Mouse (Mus musculus): ENCODE results near the gene Bcas3.
"Not testable (repeated sequence)": the region's sequence is repeated elsewhere in the genome, so short reads cannot be mapped to it uniquely, and the experiment has no call there.

Gene Bcas3

DNA sequence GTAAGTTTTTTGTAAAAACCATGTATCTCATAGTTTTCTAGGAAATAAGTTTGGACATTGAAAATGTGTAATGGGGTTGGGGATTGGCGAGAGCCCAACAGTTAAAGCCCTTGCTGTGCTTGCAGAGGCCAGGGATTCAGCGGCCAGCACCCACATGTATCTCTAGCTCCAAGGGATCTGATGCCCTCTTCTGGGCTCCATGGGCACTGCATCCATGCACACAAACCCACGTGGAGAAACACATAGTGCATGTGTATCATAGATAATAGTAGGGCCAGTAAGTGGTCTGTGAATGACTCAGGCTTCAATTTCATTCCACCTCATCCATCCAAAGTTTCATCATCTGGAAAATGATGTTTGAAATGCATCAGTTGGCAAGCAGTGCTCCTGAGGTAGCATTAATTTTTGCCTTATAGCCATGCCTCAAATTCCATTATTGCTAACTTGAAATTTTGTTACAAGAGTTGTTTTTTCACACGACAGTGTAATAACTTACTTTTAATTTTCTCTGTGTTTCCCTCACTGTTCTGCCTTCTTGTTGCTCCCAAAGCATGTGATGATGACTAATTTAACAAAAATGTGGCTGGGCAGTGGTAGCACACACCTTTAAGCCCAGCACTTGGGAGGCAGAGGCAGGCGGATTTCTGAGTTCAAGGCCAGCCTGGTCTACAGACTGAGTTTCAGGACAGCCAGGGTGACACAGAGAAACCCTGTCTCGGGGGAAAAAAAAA lies 129.9 kb downstream of the Bcas3 start:
- DNase-seq (ENCODE audit: low read depth, low spot score): peak; percentile 23
- Histone ChIP-seq H3K36me3 (ENCODE audit: control insufficient read depth, insufficient read depth, low read length, poor library complexity, severe bottlenecking) (peaks cover 3% of the 10 kb centered on the region; the same call in 1 of the 2 replicates), H3K27me3 (ENCODE audit: control insufficient read depth, insufficient read depth, low read length, poor library complexity, severe bottlenecking) (no peaks in the 10 kb centered on the region)

DNA sequence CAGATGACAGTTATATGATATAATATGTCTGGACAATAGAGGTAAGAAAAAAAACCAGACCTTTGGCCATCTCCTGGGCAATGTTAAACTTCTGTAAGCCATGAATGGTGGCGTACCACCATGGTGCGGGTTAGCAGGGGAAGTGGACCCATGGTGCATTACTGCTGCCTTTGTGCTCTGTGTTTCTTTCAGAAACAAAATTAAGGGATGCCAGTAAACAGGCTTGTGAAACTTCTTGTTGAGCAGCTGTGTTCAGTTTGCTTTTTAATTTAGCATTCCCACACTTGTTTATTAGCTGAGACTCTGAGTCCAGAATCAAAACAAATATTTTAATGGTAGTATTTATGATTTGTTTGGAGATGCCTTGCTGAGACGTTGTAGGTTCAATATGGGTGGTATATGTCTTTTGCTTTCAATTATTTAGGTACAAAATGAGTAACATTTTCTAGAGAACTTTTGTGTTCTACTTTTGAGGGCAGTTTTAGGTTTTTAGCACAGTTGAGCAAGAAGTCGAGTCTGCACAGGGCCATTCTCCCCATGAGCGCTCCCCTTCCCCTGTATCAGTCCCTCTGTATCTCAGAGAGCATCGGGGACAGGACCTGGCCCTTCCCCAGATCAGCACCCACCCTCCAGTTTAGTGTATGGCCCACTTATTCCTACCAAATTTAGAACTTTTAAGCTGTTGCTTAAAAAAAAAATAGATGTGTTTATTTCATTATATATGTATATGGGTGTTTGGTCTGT lies 132.4 kb downstream of the Bcas3 start:
- peaks cover 3% of the 10 kb centered on the region; the same call in 1 of the 2 replicates for H3K36me3 ChIP-seq (ENCODE audit: control insufficient read depth, insufficient read depth, low read length, poor library complexity, severe bottlenecking)
- DNase-seq (ENCODE audit: low read depth, low spot score): no peak
- no peaks in the 10 kb centered on the region for H3K27me3 ChIP-seq (ENCODE audit: control insufficient read depth, insufficient read depth, low read length, poor library complexity, severe bottlenecking)

DNA sequence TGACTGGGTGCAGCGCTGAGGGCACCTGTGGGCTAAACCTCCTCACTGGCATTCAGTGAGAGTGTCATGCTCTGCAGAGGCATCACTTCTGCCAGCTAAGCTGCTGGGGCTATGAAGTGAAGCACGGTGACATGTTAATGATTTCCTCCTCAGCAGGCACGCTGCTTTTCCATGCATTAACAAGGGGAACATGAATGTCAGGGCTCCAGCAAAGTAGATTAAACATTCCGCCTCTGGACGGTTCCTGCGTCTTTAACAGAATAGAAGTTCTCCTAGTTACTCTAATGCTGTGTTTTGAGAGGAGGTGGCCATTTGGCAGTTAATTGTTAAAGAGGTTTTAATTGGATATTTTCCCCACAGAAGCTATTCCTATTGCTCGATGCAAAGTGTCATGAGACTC lies 134.5 kb downstream of the Bcas3 start:
- DNase-seq (ENCODE audit: low read depth, low spot score): no peak
- Histone ChIP-seq H3K36me3 (ENCODE audit: control insufficient read depth, insufficient read depth, low read length, poor library complexity, severe bottlenecking) (peaks cover 3% of the 10 kb centered on the region; the same call in 1 of the 2 replicates), H3K27me3 (ENCODE audit: control insufficient read depth, insufficient read depth, low read length, poor library complexity, severe bottlenecking) (no peaks in the 10 kb centered on the region)

DNA sequence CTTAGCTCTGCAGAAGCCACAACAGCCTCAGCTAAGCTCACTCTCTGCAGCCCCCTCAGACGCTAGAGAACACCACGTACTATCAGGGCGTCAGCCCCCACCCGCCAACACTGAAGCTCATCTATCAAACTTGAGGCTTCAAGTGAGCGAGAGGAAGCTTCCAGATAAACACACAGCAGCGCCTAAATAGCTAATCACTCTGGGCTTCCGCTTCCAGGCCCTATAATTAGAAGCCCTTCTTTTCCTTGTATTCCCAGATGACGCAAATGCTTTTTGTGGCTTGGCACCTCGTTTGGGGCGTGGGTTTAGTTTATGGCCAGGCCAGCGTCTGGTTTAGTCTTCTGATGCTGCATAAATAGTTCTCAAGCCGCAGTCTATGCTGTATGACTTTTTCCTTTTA lies 139.3 kb downstream of the Bcas3 start:
- no peak for DNase-seq (ENCODE audit: low read depth, low spot score)
- no peaks in the 10 kb centered on the region for H3K27me3 ChIP-seq (ENCODE audit: control insufficient read depth, insufficient read depth, low read length, poor library complexity, severe bottlenecking)
- H3K36me3 ChIP-seq (ENCODE audit: control insufficient read depth, insufficient read depth, low read length, poor library complexity, severe bottlenecking): no peaks in the 10 kb centered on the region

DNA sequence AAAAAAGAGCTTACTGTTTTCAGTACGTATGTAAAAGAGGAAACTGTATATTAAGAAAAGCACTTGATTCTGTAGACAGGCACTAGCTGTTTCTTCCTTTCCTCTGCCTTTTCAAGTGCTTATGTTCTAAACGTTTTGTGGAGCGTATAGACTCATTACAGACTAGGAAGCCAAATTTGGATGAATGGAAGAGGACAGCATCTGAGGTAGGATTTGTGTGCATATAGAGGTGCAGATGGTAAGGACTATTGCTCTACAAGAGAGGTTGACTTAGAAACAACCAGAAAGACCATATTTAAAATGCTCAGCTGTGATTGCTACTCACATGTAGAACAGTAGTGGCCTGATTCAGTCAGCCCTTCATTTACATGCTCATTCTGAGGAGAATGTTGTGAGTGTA lies 139.7 kb downstream of the Bcas3 start:
- no peak for DNase-seq (ENCODE audit: low read depth, low spot score)
- no peaks in the 10 kb centered on the region for H3K27me3 ChIP-seq (ENCODE audit: control insufficient read depth, insufficient read depth, low read length, poor library complexity, severe bottlenecking)
- no peaks in the 10 kb centered on the region for H3K36me3 ChIP-seq (ENCODE audit: control insufficient read depth, insufficient read depth, low read length, poor library complexity, severe bottlenecking)

DNA sequence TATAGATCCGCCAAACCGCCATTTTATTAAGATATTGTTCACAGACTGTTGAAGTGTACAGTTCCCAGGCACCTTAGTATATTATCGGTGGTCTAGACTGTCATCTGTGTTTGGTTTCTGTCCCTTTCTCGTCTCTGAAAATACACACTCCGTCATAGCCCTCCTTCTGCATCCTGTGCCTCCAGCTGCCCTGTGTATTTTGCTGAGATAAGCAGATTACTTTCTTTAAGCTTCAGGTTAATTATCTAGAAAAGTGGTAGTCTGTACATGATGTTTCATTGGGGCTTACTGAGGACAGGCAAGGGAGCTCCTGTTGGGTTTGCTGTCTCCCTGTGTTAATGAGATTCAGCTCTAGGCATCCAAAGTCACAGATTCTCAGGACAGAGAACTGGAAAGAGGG lies 146.6 kb downstream of the Bcas3 start:
- DNase-seq (ENCODE audit: low read depth, low spot score): no peak
- H3K27me3 ChIP-seq (ENCODE audit: control insufficient read depth, insufficient read depth, low read length, poor library complexity, severe bottlenecking): no peaks in the 10 kb centered on the region
- H3K36me3 ChIP-seq (ENCODE audit: control insufficient read depth, insufficient read depth, low read length, poor library complexity, severe bottlenecking): no peaks in the 10 kb centered on the region

DNA sequence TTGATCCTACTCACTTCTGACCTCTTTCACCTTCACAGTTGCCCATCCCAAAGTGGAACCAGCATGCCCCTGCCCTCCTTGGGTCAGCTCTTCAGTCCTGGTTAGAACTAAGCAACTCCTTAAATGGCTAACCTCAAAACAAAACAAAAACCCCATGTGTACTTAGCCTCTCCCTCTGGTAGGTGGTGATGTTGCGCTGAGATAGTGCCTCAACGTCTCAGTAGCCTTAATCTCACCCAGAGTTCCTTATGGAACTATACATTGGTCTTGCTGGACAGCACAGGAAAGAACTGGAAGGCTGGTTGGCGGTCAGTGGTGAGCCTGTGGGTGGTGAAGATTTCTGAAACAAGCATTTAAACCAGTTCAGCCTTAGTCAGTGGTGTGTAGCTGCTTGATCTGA lies 149.1 kb downstream of the Bcas3 start:
- Histone ChIP-seq H3K36me3 (ENCODE audit: control insufficient read depth, insufficient read depth, low read length, poor library complexity, severe bottlenecking) (no peaks in the 10 kb centered on the region), H3K27me3 (ENCODE audit: control insufficient read depth, insufficient read depth, low read length, poor library complexity, severe bottlenecking) (no peaks in the 10 kb centered on the region)
- DNase-seq (ENCODE audit: low read depth, low spot score): no peak

DNA sequence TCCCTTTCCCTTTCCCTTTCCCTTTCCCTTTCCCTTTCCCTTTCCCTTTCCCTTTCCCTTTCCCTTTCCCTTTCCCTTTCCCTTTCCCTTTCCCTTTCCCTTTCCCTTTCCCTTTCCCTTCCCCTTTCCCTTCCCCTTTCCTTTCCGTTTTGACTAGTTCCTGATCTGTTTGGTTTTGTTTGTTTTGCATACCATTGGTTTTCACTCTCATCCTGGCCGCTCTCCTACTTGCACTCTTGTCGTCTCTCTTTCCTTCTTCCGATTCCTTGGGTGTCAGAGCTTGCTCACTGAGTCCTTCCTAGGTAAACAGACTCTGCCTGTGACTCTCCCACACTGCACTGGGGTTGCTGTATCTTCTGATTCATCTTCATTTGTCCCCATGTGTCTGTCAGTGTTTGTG lies 151.8 kb downstream of the Bcas3 start:
- peak; percentile 15 for DNase-seq (ENCODE audit: low read depth, low spot score)
- H3K27me3 ChIP-seq (ENCODE audit: control insufficient read depth, insufficient read depth, low read length, poor library complexity, severe bottlenecking); H3K36me3 ChIP-seq (ENCODE audit: control insufficient read depth, insufficient read depth, low read length, poor library complexity, severe bottlenecking): not testable (repeated sequence)

DNA sequence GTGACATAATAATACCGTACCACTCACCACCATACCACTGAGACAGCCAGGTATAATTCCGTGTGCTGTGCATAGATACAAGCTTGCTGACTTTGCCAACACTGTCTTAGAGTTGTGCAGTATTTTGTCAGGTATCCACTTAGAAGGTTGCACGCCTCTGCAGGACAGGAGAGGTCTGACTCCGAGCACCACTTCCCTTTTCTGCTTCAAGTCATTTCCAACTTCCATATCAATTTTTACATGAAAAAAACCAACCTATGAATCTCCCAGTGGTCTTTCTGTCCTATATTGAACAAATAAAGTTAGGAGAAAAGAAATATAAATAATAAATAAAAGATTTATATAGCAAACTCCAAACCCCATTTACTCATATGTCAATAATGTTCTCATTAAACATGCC lies 152.8 kb downstream of the Bcas3 start:
- Histone ChIP-seq H3K36me3 (ENCODE audit: control insufficient read depth, insufficient read depth, low read length, poor library complexity, severe bottlenecking) (no peaks in the 10 kb centered on the region), H3K27me3 (ENCODE audit: control insufficient read depth, insufficient read depth, low read length, poor library complexity, severe bottlenecking) (no peaks in the 10 kb centered on the region)
- DNase-seq (ENCODE audit: low read depth, low spot score): no peak

DNA sequence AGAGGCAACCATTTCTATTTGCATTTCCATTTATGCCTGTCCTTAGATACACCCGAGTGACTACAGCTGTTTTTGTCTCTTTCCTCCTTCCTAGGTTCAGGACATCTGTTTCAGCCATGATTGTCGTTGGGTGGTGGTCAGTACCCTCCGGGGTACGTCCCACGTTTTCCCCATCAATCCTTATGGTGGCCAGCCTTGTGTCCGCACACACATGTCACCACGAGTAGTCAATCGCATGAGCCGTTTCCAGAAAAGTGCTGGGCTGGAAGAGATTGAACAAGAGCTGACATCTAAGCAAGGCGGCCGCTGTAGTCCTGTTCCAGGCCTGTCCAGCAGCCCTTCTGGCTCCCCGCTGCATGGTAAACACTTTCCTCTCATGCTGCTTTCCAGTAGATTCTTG lies 156.4 kb downstream of the Bcas3 start:
- DNase-seq (ENCODE audit: low read depth, low spot score): no peak
- H3K27me3 ChIP-seq (ENCODE audit: control insufficient read depth, insufficient read depth, low read length, poor library complexity, severe bottlenecking): no peaks in the 10 kb centered on the region
- no peaks in the 10 kb centered on the region for H3K36me3 ChIP-seq (ENCODE audit: control insufficient read depth, insufficient read depth, low read length, poor library complexity, severe bottlenecking)

DNA sequence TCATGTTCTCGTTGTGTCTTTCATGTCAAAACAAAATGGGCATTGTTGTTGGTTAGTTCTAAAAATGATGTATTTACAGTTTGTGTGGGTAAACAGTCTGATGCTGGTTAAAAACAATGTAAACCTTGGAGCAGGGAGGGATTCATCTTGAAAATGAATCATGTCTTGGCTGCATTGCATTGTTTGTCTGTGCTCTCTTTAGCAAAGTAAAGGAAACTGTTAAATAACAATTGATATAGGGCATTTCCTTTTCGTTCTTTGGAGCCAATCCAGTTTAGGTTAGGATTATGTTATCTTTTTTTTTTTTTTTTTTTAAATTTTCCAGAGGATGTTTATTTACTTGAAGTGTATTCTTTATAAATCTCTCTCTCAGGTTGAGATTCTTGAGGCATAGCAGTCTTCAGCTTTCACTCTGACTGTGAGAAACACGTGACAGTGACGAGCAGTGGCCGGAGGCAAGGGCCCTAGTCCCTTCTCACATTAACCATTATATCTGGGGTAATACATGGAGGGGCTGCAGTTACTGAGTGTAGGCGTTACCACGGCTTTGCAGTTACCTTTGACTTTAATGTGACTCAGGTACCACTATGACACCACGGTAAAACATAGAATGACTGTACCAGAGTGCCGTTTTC lies 158.4 kb downstream of the Bcas3 start:
- no peaks in the 10 kb centered on the region for H3K36me3 ChIP-seq (ENCODE audit: control insufficient read depth, insufficient read depth, low read length, poor library complexity, severe bottlenecking)
- DNase-seq (ENCODE audit: low read depth, low spot score): no peak
- H3K27me3 ChIP-seq (ENCODE audit: control insufficient read depth, insufficient read depth, low read length, poor library complexity, severe bottlenecking): no peaks in the 10 kb centered on the region

DNA sequence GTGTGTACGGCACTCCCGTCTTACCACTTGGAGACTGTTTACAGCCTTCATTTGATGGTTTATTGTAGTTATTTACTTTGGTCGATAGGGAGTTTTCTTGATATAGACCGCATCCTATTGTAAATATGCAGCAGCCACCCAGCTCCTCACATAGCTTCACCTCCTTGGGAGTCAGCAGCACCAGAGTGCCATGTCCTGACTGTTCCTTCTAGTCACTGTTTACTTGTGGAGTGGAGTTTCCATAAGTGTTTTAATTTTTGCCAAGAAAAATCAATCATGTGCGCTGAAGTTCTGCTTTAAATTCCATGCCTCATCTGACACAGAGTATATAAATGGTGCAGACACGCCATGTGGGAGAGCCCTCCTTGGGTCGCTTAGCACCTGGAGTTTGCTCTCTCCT lies 163.8 kb downstream of the Bcas3 start:
- no peak for DNase-seq (ENCODE audit: low read depth, low spot score)
- Histone ChIP-seq H3K36me3 (ENCODE audit: control insufficient read depth, insufficient read depth, low read length, poor library complexity, severe bottlenecking) (no peaks in the 10 kb centered on the region), H3K27me3 (ENCODE audit: control insufficient read depth, insufficient read depth, low read length, poor library complexity, severe bottlenecking) (no peaks in the 10 kb centered on the region)

DNA sequence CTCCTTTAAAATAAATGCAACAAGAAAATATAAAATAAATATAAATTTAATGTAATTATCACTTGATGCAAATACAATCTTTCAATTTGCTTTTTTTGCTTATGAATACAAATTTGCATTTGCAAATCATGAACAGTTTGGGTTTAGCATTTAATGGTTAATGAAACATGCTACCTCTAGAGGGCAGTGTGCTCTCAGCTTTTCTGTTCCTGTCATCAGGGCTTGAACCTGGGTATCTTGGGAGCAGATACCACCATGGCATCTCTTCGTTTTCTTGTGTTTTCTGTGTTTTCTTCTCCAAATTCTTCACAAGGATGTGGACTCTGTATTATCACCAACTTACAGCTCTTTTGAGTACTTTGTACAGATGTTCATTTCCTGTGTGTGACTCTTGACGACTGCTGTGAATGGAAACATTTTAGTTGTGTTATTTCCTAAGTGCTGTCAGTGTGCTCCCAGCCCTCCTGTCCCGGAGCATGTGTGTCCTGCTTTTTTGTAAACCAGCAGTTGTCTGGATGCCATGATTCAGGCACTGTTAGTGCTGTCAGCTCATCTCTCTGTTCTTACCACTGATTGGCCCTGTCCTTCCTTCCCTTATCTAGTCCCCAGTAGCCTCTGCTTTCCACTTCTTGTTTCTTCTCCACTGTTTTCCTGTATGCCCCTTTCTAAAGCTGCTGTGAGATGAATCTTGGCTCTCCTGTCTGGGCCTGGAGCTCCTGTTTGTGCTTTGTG lies 165.2 kb downstream of the Bcas3 start:
- H3K36me3 ChIP-seq (ENCODE audit: control insufficient read depth, insufficient read depth, low read length, poor library complexity, severe bottlenecking): no peaks in the 10 kb centered on the region
- H3K27me3 ChIP-seq (ENCODE audit: control insufficient read depth, insufficient read depth, low read length, poor library complexity, severe bottlenecking): no peaks in the 10 kb centered on the region
- DNase-seq (ENCODE audit: low read depth, low spot score): peak; percentile 58

DNA sequence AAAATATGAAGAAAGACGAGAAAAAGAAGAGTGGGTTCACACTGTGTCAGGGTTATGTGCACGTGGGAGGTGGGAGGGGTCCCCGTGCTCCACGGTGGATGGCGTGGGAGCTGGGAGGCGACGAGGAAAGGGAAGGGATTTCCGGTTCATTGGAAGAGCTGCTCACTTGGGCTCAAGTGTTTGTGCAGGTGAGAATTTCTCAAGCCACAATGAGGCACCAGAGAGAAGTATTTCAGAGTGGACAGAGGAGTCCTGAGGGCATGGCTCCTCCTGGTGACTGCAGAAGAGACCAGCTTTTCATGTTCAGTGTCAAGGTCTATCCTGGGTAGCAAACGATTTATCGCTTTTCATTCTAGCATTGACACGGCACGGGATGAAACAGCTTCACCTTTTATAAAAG lies 167.3 kb downstream of the Bcas3 start:
- no peaks in the 10 kb centered on the region for H3K36me3 ChIP-seq (ENCODE audit: control insufficient read depth, insufficient read depth, low read length, poor library complexity, severe bottlenecking)
- H3K27me3 ChIP-seq (ENCODE audit: control insufficient read depth, insufficient read depth, low read length, poor library complexity, severe bottlenecking): no peaks in the 10 kb centered on the region
- no peak for DNase-seq (ENCODE audit: low read depth, low spot score)

DNA sequence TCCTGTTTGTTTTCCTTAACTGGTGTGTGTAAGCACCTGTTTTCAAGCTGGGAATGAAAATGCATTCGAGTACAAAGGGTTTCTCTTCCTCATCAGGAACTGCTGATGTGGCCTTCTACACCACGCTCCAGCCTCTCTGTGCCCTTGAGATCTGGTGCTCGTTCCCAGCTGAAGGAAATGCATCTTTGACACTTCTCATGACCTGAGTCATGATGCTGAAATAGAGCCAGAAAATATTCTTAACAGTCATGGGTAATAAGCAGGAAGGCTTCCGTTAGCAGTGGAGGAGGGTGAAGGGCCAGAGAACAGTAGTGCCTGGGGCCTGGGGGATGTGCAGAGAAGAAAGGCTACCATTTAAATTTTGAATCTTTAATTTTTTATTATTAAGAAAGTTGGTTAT lies 168.0 kb downstream of the Bcas3 start:
- Histone ChIP-seq H3K27me3 (ENCODE audit: control insufficient read depth, insufficient read depth, low read length, poor library complexity, severe bottlenecking) (peaks cover 2% of the 10 kb centered on the region), H3K36me3 (ENCODE audit: control insufficient read depth, insufficient read depth, low read length, poor library complexity, severe bottlenecking) (no peaks in the 10 kb centered on the region)
- DNase-seq (ENCODE audit: low read depth, low spot score): no peak
